Mouse (Mus musculus) heart, postnatal 4 days (tissue): ENCODE results near the gene Mpp5. TPM values are rescaled to one million over a fixed set of nuclear protein-coding genes. Genes with fewer than 3 reads are reported as not detected.

Experiments
- DNase-seq: peaks from one replicate; pipeline ENCODE4 v3.0.0; 2021
- total RNA-seq, 2 experiments: library from RNA; stranded (reverse); gene quantifications; 2 replicates each; pipeline ENCODE4 v1.2.3; 2021

Mpp5 gene
- total RNA-seq = 10 to 100 TPM; 18.4 to 23.8 TPM

DNA sequence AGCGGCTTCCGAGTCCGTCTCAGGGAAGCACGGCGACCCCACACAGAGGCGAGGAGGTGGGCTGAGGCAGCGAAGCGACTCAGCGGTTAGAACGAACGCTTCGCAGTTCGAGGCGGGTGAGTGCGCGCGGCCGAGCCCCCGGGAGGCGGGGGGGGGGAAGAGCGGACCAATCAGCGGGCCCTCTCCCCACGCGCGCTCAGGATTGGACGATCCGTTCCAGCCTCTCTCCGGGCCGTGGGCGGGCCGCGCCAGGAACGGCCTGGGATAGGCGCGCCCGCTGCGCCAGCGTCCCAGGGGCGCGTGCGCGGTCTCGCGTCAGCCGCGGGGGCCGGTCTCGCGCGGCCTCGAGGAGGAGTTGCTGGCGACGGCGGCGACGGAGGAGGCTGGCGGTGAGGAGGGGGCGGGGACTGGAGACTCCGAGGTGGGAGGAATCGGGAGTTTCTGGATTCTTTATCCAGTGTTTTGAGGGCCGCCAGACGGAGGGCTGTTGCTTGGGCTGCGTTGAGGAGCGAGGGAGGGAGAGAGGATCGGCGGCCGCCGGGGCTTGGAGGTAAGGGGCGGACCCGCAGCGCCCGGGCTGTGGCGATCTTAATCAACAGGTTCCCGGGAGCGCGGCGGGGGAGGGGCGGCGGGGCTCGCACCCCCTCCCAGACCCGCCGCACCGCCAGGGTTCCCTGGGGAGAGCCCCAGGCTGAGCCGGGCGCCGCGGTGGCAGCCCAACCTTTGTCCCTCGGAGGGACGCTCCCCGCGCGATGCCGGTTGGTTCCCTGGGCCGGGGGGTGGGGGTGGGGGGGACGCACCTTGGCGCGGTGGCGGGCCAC, at the start of gene Mpp5:
TSS of gene Mpp5 (plus strand) at position 351 of the 821 bp plus-strand sequence.
- peak; percentile 97 for DNase-seq

DNA sequence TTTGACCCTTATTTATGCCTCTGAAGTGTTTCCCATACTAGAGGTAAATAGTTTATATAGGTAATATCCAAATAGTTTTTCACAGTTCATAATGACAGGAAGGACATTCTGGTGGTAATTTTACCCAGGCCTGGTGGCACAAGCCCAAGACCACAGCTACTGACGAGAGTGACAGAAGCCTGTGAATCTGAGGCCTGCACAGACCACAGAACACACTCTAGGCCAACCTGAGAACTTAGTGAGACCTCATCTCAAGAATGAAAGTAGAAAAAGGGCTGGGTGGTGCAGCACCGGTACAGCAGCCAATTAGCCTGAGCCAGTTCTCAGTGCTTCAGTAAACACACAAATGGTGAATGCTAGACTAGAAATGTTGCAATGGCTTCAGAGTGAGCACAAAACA, 30.9 kb upstream of the Mpp5 start:
- DNase-seq = no peak

DNA sequence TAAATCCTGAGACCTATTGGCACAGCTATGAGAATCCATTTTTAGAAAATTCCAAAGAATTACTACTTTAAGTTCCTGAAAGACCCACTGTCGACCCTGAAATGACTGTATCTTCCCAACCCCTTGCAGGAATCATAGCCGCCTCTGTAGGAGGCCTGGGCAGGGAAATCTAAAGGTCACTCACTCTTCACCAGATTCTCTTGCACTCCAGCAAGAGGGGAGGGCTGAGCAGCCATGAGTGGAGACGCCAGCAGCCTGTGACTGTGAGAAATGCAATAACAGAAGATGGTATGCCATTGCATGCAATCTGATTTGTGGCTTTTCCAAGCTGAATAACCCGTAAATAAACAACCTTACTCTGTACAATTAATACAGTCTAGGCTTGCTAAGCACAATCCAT, 21.0 kb upstream of the Mpp5 start:
- DNase-seq = no peak

DNA sequence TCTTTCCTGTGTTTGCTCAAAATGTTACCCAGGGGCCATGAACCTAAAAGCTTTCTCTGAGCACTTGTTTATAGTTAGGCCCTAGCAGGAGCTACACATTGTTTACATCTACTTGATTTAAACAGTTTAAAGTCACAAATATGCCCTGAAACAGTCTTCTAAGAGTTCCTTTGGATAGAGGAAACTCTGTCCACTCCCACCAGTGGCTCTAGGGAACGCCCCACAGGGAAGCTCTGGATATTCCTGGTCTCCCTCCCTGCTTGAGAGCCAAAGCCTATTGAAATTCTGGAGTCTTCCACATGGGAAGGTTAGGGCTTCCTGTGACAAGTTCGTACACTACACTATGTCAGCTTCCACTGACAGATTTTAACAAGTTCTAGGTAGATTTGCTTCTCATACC, 9.1 kb upstream of the Mpp5 start:
- DNase-seq = no peak

DNA sequence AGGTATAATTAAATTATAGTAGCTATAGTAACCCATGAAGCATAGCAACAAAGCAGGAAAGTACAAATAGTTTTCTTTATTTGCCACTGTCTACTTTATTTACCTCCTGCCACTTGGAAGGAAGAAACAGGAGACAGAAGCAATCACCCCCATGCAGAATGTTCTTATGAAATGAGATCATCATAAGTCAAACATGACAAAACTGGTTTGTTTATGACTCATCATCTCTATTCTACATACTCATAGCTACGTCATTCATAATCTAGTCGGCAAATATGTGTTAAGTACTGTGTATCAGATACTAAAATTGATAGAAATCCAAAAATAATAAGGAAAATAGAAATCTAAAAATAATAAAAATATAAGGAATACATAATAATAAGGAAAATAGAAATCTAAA, 8.4 kb upstream of the Mpp5 start:
- DNase-seq = no peak

DNA sequence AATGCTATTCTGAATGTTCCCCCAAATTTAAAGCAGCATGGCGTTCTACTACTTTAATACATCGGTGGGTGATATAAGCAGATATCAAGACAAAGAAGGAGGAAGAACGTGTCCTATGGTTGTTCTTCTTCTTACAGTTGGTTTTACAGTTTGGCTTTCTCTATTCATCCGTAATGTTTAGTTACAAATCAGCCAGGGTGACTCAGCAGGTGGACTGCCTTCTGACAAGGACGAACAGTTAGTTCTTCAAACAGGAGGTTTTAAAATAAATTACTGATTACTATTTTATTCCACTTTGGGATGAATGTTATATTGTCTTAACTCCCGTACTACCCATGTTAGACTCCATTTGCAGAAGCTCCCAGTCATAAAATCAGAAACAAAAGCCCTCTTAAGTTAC, 2.5 kb upstream of the Mpp5 start:
- DNase-seq = no peak

DNA sequence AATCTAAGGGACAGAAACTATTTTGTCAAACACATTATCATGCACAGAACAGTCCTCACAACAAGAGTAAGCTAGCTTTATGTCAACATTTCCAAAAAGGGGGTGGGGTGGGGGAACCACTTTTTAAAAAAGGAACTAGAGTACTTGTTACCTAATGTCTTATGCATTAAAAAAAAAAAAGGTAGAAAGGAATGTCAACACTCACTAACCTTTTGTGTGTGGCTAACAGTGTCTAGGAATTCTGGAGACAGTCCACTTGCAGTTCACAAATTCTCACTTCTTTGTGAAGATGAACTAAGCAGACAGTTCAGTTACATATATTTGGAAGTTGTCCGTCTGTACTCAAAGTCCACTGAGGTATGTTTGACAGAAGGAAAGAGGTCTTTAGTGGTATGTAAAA, 1.3 kb upstream of the Mpp5 start:
- DNase-seq = no peak

DNA sequence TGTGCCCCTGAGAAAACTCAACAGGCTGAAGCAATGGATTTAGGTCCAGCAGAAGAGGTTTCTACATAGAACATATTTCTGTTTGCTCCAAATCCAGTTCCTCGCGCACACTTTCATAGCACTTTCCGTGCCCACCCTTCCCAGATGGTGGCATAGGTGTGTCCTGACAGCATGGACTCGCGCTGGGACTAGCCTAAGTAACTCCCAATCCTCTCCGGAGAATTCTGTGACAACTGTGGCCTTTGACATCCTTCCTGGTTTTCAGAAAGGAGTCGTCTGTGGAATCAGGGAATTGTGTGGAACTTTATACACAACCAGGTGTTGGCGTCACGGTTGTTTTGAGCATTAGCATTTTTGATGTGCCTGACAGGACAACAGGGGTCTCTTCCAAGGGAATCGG, 594 bp upstream of the Mpp5 start:
- DNase-seq = peak; percentile 14

DNA sequence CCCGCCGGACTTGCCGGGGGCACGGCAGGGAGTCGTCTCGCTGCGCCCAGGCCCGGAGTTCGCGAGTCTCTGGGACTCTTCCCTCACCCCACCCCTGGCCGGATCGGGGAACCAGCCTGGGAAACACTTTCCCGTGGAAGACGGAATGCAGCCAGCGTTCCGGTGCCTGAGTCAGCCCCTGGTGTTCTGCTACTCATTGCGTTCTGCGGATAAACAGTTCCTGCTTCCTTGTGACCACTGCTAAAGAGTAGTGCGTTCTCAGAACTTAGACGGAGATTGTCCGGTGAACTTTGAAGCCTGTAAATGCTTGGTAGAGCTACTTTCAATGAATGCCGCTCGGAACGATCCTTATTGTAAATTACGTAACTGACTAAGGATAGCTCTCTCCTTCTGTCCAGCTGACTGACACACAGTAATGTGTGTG, 683 bp downstream of the Mpp5 start:
- DNase-seq = peak; percentile 73

DNA sequence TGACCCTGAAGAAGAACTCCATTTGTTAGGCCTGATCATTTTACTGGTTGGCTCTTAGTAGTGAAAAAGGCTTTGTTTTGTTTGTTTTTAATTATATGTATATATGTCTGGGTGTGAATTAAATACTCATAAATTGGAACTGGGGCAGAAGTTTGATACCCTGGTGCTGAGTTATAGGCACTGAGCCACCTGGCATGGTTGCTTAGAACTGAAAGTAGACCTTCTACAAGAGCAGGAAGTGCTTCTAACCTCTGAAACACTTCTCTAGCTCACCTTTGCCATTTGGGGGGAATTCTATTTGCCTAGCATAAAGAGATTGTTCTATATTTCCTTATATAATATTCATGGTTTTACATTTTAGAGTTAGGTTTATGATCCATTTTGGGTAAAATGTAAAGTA, 13.3 kb downstream of the Mpp5 start:
- no peak for DNase-seq

DNA sequence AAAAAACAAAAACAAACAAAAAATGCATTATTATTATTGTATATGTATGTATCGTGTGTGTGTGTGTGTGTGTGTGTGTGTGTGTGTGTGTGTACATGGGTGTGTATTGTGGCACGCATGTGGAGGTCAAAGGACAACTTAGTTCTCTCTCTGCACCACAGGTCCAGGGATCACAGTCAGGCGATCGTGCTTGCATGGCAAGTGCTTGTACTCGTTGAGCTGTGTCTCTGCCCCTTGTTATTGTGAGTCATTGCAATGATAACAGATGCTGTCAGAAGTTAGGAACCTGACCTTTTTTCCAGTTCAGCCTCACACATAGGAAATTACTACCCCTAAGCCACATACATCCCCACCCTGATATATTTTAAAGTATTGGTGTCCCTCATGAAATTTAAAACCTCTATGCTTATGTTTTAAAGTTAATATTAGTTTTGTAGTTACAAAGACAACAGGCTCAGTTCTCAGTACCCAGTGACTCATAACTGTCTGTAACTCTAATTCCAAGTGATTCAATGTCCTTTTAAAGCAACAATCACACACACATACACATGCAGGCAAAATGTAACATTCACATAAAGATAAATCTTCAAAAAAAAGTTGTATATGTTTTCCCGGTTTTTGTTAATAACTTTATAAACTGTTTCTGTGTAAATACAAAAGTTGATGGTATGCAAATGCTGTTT, 20.5 kb downstream of the Mpp5 start:
- DNase-seq = no peak

DNA sequence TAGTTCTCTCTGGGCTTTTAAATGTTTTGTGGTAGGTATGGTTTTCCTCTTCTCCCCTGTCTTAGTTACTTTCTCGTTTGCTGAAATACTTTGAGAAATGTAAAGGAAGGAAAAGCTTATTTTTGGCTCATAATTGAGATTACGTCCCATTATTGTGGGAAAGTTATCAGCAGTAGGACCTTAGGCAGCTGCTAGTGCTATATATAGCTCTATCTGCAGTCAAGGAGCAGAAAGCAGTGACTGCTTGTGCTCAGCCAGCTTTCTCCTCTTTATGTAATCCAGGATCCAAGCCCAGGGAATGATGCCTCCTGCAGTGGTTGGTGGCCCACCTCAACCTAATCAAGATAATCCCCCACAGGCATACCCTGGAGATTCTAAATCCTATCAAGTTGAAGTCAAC, 24.5 kb downstream of the Mpp5 start:
- no peak for DNase-seq

DNA sequence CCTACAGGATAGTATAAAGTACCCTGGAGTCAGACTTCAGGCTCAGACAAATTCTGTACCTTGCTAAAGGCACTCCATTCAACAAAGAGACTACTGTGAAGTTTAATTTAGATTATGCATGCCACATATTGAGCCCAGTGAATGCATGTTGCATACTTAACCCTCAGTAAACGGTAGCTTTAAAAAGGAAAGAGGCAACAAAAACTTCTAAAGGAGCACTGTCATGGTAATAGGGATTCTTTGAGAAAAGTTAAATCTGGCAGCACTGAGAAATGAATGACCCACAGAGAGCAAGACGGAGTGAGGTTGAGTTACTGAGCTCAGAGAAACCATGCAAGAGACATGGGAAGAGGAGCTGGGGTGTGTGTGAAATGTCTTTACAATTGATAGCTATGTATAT, 29.2 kb downstream of the Mpp5 start:
- DNase-seq = no peak

DNA sequence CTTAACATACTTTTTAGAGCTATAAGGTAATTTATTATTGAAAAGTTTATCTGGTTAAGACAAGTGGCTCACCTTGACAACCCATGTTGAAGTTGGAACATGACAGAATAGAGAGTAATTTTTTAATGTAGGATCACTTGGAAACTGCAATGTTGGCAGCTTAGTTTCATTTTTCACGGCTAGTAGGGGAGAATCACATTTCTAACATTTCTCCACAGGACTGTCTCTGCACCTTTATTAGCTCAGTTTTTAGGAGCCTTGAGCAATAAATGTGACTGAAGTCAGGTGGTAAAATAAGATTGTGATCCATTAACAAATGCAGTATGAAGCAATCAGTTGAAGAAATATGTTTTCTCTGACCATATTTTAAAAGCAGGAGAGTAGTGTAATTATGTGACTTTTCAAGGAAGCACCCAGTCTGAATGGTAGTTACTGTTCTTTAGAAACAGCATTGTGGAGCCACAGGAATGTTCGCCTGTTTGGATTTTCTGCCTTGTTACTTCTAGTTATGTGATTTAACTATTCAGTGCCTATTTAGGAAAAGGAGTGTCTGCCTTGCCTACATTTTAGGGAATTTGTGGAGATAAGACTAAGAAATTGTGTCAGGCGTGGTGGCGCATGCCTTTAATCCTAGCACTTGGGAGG, 29.8 kb downstream of the Mpp5 start:
- no peak for DNase-seq

DNA sequence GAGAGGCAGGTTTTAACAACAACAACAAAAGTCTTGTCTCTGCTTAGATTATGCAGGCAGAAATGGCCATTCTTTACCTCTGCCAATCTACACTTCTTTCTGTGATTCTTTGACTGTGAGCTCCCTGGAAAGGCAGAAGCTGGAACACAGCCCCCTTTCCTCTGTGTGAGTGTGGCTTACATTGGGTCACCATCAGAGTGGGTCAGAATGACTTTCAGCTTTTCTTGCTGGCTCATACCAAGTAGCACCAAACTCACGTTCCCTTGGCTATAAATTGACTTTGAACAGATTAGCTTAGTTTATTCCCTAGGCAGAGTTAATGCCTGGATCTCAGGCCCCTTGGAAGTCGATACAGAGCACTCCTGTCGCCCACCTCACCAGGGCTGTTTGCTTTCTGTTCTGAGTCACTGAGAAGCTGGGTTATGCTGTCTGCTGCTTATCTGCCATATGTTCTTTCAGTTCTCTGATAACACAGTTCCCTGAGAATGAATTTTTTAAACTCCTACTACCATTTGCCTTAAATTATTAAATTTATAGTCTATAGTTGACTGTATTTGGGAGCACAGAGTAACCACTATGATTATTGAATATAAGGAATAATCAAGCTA, 39.7 kb downstream of the Mpp5 start:
- DNase-seq = no peak

DNA sequence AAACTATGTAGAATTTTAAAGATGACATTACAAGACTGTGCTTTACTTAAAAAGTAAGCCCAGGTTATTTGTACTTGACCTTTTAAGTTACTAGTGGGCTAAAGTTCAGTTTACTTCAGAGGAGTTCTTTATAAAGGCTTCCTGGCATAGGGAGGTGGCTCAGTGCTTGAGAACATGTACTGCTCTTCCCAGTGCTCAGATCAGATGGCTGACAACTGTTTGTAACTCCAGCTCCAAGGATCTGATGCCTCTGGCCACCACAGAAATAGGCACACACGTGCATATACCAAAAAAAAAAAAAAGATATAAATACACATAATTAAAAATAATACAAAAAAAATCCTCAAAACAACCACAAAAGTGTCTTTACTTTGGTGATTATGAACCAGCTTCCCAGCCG, 42.1 kb downstream of the Mpp5 start:
- DNase-seq = no peak

DNA sequence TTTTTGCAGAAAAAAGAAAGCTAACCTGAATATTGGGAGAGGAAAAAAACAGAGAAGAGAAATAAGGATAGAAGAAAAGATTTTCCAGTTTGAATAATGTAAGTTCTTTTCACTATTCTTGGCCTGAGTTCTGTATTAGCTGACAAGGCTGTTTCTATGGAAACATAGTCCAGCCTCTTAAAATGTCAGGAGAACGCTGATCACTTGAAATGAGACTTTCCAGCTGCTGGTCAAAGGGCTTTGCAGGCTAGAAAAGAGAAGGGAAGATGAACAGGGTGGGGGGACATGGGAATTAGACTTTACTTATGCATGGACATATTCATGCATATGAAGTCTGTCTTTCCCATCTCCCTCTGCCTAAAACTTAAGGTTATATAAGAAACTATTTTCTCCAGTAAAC, 45.5 kb downstream of the Mpp5 start:
- DNase-seq = no peak

DNA sequence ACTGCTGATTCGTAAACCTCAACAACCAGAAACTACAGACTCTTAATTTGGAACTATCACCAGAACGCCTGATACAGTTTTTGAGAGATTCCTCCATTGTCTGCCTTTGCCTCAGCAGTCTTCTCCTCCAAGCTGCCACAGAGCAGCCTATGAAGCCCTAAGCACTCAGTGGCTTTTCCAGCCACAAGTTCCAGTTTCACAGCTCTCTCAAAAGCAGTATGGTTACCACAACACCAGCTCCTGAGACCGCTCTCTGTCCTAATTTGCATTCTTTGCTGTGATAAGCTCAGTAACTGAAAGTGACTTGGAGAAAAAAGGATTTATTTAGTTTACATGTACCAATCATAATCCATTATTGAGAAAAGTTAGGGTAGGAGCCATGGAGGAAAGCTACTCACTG, 51.3 kb downstream of the Mpp5 start:
- no peak for DNase-seq

DNA sequence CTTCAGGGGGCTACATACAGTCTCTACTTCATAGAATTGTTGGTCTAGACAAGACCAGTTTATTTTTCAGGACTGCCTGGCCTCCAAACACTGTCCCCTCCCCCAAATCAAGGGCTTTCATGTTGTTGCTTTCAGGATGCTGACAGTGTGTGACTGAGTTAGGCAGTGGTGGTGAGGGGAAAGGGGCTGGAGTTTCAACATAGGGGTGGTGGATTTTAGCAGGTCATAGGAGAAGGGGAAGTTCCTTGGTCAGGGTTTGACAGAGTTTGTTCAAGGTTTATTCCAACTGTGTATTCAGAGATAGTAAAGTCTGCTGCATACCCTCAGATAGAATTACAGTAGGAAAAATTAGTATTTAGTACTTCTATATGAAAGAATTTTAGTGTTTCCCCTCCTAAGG, 53.1 kb downstream of the Mpp5 start:
- DNase-seq = no peak

DNA sequence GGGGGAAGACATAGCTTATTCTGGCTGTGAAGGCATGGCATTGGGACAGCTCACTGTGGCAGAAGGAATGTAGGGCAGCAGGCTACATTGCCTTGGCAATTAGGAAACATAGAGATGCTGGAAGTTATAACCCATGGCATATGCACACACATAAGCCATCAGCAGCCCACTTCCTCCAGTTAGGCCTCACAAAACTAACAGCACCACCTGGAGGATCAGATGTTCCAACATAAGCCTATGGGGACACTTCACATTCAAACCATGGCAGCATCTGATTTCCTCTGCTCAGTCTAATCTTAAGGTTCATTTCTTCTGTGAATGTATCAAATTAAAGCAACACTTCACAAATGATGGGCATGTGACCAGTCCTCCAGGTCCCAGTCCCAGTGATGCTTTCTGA, 65.7 kb downstream of the Mpp5 start:
- DNase-seq = no peak

DNA sequence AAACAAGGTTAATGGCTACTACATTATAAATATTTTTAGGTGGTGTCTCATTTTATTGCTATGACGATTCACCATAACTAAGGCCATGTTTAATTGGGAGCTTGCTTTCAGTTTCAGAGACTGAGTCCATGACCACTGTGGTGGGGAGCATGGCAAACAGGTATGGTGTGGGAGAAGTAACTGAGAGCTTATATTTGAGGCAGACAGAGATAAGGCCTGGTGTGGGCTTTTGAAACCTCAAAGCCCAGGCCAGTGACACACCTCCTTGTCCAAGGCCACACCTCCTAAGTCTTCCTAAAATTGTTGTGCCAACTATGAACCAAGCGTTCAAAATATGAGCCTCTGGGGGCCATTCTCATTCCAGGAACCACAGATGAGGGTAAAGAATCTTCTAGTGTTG, 85.8 kb downstream of the Mpp5 start:
- no peak for DNase-seq

DNA sequence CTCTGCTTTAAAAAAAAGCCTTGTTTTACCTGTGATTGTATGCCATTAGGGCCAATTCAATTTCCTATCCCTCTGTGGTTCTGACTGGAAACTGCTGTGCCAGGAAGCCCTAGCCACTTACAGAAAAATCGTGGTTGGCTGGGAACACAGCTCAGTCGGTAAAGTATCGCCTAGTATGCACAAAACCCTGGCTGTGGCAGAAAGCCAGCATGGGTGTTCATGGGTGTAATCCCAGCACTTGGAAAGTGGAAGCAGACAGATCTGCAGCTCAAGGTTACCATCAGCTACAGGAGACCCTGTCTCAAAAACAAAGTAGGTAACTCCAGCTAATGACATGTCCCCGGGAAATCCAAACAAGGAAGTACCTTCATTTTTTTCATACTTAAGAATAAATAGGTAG, 91.2 kb downstream of the Mpp5 start:
- peak; percentile 10 for DNase-seq

DNA sequence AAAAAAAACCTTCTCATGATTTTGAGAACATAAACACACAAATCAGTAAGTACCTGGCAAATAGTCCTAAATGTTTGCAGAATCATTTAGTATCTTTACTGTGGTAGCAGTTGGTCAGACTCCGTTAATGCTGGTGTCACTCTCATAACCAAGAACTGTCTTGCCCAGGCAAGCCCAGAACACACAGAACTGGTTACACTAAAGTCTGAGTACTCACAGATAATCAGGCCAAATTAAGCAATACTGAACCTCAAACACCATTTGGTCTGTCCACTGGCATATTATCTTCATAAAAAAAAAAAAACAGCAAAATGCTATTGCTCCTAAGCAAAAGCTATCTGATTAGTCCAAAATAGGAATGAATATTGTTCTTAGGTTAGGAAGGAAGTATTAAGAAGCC, 93.7 kb downstream of the Mpp5 start:
- DNase-seq = no peak
